Mouse (Mus musculus) thymus, adult 2 months (tissue): ENCODE measurements around the gene Urb2. TPM values are rescaled to one million over a fixed set of nuclear protein-coding genes. Genes with fewer than 3 reads are reported as not detected.

Experiments used
- DNase-seq: peaks from one replicate; pipeline ENCODE4 v3.0.0; 2021
- H3K27ac ChIP-seq: fragments of 200-500 bp; 2 replicates; pipeline ENCODE4 v1.5.1; 2012; ENCODE audit warnings: low read length, control low read depth; ENCODE audit not compliant: control insufficient read depth, insufficient read depth
- H3K27me3 ChIP-seq: fragments of 200-500 bp; 2 replicates; pipeline ENCODE4 v1.6.1; 2012; ENCODE audit warnings: mild to moderate bottlenecking, low read length, moderate library complexity, mixed read lengths; ENCODE audit not compliant: control insufficient read depth, insufficient read depth
- H3K36me3 ChIP-seq: fragments of 200-500 bp; 2 replicates; pipeline ENCODE4 v1.6.1; 2012; ENCODE audit warnings: mild to moderate bottlenecking, low read length, moderate library complexity; ENCODE audit not compliant: control insufficient read depth, insufficient read depth
- H3K4me1 ChIP-seq: fragments of 200-500 bp; replicated peaks from 2 replicates; pipeline ENCODE4 v1.6.1; 2012; ENCODE audit warnings: low read length; ENCODE audit not compliant: control insufficient read depth, insufficient read depth
- H3K4me3 ChIP-seq: fragments of 200-500 bp; 2 replicates; pipeline ENCODE4 v1.5.1; 2012; ENCODE audit warnings: mild to moderate bottlenecking, low read length, control low read depth, moderate library complexity; ENCODE audit not compliant: control insufficient read depth, insufficient read depth
- CTCF ChIP-seq: fragments of 200-500 bp; IDR thresholded peaks from 2 replicates; pipeline ENCODE4 v1.5.1; 2012; ENCODE audit warnings: mild to moderate bottlenecking, control low read depth, low read length, moderate library complexity, borderline replicate concordance; ENCODE audit not compliant: control insufficient read depth, poor library complexity, insufficient read depth; ENCODE audit errors: extremely low read depth
- POLR2A ChIP-seq: fragments of 200-500 bp; IDR thresholded peaks from 2 replicates; pipeline ENCODE4 v1.6.1; 2012; ENCODE audit warnings: mild to moderate bottlenecking, low read length, control low read depth, moderate library complexity; ENCODE audit not compliant: control insufficient read depth, poor library complexity, insufficient read depth; ENCODE audit errors: extremely low read depth
- WGBS: fragments of 180-500 bp; shearing (Covaris S2); methylation state at CpG from one replicate; pipeline ENCODE4 v1.1.7; 2018; 5-methylcytosine and 5-hydroxymethylcytosine counted together
- polyA plus RNA-seq: library from polyadenylated mRNA; depleted of rRNA; stranded (reverse); fragments of >200 nt; gene quantifications from 2 replicates; pipeline ENCODE4 v1.2.3, GENCODE M21; 2012

Urb2 gene
- polyA plus RNA-seq, 1 experiment, result 16.2 TPM

DNA sequence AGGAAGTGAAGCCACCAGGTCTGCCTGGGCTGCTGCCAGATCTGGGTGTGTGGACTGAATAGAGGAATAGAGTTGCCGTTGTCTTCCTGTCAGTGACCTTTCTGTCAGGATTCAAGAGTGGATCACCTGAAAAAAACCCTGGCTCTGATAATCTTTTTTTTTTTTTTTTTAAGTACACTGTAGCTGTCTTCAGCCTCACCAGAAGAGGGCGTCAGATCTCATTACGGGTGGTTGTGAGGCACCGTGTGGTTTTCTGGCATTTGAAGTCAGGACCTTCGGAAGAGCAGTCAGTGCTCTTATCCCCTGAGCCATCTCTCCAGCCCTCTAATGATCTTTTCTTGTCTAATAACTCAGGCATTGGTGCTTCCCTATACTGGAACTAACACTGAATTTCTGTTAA is 12.1 kb downstream of the Urb2 start:
- H3K4me3 ChIP-seq, result no peak overlapping the region
- TF ChIP-seq POLR2A (no peak), CTCF (no peak)
- no peak overlapping the region for H3K27ac ChIP-seq
- H3K27me3 ChIP-seq, result no peaks in the 10 kb centered on the region
- DNase-seq, result no peak
- peaks cover 78% of the 10 kb centered on the region for H3K36me3 ChIP-seq
- H3K4me1 ChIP-seq, result no peaks in the 10 kb centered on the region
- WGBS, result 56% methylated on average over 5 of the region's 5 CpGs

- no peak for TF ChIP-seq CTCF
- TF ChIP-seq POLR2A, result no peak
- Histone ChIP-seq H3K4me1 (no peaks in the 10 kb centered on the region), H3K27me3 (no peaks in the 10 kb centered on the region), H3K27ac (no peak overlapping the region), H3K36me3 (peaks cover 84% of the 10 kb centered on the region), H3K4me3 (no peak overlapping the region)
- WGBS, result 94% methylated on average over 7 of the region's 7 CpGs
- DNase-seq, result no peak
These were observed 16.8 kb downstream of the Urb2 start for GRCm38 (mm10) chr8:124038121-124038520.

GRCm38 (mm10) chr8:124039351-124039750 is 18.0 kb downstream of the Urb2 start:
- 90% methylated on average over 4 of the region's 4 CpGs for WGBS
- TF ChIP-seq POLR2A (no peak), CTCF (no peak)

DNA sequence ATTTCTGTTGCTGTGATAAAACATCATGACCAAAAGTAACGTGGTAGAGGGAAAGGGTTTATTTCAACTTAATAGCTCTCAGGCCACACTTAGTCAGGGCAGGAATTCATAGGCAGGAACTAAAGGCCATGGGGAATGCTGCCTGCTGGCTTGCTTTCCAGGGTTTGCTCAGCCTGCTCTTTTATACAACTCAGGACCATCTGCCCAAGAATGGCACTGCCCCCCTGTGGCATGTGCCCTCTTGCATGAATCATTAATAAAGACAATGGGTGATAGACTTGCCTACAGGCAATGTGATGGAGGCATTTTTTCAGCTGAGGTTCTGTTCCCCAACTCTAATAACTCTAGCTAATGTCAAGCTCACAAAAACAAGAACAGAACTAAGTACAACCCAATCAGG is 20.9 kb downstream of the Urb2 start:
- H3K4me3 ChIP-seq, result no peak overlapping the region
- H3K4me1 ChIP-seq, result no peaks in the 10 kb centered on the region
- H3K36me3 ChIP-seq, result peaks cover 76% of the 10 kb centered on the region
- H3K27me3 ChIP-seq, result no peaks in the 10 kb centered on the region
- H3K27ac ChIP-seq, result no peak overlapping the region
- TF ChIP-seq POLR2A (no peak), CTCF (no peak)
- 94% methylated on average over 1 of the region's 1 CpGs for WGBS
- DNase-seq, result no peak

More at GRCm38 (mm10) chr8:124039351-124039750, 18.0 kb downstream of the Urb2 start:
- no peak for DNase-seq
- no peaks in the 10 kb centered on the region for H3K4me1 ChIP-seq
- H3K27ac ChIP-seq, result no peak overlapping the region
- no peaks in the 10 kb centered on the region for H3K27me3 ChIP-seq
- peaks cover 76% of the 10 kb centered on the region for H3K36me3 ChIP-seq
- no peak overlapping the region for H3K4me3 ChIP-seq

GRCm38 (mm10) chr8:124044421-124044820 is 23.1 kb downstream of the Urb2 start:
- Histone ChIP-seq H3K27me3 (no peaks in the 10 kb centered on the region), H3K36me3 (peaks cover 67% of the 10 kb centered on the region), H3K4me3 (no peak overlapping the region), H3K4me1 (no peaks in the 10 kb centered on the region), H3K27ac (no peak overlapping the region)
- 98% methylated on average over 5 of the region's 5 CpGs for WGBS
- TF ChIP-seq POLR2A, result no peak
- TF ChIP-seq CTCF, result no peak
- DNase-seq, result no peak

- no peak for DNase-seq
- Histone ChIP-seq H3K27me3 (no peaks in the 10 kb centered on the region), H3K27ac (no peak overlapping the region), H3K4me3 (no peak overlapping the region), H3K36me3 (peaks cover 62% of the 10 kb centered on the region), H3K4me1 (no peaks in the 10 kb centered on the region)
- WGBS, result 98% methylated on average over 12 of the region's 12 CpGs
- no peak for TF ChIP-seq CTCF
These were observed 23.6 kb downstream of the Urb2 start for GRCm38 (mm10) chr8:124044931-124045330.

DNA sequence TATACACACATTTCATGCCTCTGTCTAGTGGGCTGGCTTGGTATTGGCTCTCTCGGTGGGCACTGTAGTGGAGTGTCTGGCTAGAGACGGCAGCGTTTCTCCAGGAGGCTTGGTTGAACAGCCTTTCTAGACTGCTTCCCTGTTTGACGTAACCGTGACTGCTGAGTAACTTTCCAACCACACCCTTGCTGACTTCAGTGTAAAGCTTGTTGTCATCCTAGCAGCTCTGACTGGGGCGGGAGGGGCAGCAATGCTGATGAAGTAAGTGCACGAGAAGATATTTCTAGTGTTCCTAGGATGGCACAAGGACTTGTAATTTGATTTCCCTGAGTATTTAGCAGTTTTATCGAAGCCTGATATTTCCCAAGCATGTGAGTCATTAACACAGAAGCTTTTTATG is 24.5 kb downstream of the Urb2 start:
- 89% methylated on average over 8 of the region's 8 CpGs for WGBS
- H3K4me3 ChIP-seq, result no peak overlapping the region
- no peak overlapping the region for H3K27ac ChIP-seq
- no peak for TF ChIP-seq POLR2A
- TF ChIP-seq CTCF, result no peak
- no peaks in the 10 kb centered on the region for H3K4me1 ChIP-seq
- H3K27me3 ChIP-seq, result no peaks in the 10 kb centered on the region
- peaks cover 54% of the 10 kb centered on the region for H3K36me3 ChIP-seq
- DNase-seq, result no peak
